Mouse (Mus musculus): ENCODE data around the gene Vps35l. TPM values are rescaled to one million over a fixed set of nuclear protein-coding genes. Genes with fewer than 3 reads are reported as not detected.
A peak's percentile ranks its signal among the peaks of the same experiment; 100 is the strongest.

Vps35l gene
- total RNA-seq (2021): 10 to 100 TPM; 71.2 to 75.3 TPM
- long read RNA-seq, experiment 1, full-length matches to known transcripts: 30 of 39 reads
- long read RNA-seq, experiment 1, partial matches to known transcripts: 2 of 39 reads
- long read RNA-seq, experiment 1, other reads (novel, unspliced or antisense): 7 of 39 reads
- long read RNA-seq, experiment 2, full-length matches to known transcripts: 129 of 172 reads
- long read RNA-seq, experiment 2, partial matches to known transcripts: 24 of 172 reads
- long read RNA-seq, experiment 2, other reads (novel, unspliced or antisense): 19 of 172 reads

DNA sequence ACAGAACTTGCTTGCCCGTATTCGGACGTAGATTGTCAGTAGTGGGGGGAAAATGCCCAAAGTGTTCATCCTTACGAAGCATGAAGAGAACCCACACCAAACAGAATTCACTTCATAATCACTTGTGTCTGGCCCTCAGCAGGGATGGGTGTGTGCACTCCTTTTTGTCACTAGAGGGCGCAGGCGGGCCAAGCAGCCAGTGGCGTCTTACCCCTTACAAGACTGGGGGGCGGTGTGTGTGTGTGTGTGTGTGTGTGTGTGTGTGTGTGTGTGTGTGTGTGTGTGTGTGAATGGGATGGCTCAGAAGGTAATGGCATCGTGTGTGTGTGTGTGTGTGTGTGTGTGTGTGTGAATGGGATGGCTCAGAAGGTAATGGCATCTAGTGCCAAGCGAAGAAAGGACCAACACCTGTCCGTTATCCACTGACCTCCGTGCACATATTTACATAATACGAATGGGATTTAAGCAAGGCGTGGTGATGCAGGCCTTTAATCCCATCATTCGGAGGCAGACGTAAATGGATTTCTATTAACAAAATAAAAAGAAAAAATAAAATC is at the start of gene Vps35l:
Gene Vps35l (plus strand): TSS at position 252 of the 557 bp plus-strand sequence.
- DNase-seq (ENCODE audit: low spot score in 2 of 2): peak; percentile 37 to 56

DNA sequence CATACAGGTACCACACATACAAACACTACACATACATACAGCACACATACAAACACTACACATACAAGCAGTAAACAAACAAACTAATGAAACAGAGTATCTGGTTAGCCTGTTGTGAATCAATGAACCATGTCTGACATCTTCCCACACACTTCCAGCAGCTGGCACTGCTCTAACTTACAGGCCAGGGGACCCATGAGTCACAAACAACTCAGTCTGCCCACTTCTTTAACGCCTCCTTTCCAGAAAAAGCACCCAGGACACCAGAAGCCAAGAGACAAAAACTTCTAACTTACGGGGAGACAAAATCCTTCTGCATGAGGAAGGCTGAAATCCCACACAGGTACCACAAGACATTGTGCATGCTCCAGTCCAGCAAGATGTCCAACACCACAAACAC is 48.7 kb upstream of the Vps35l start:
- DNase-seq (ENCODE audit: low spot score in 2 of 2): no peak

GRCm38 (mm10) chr7:118696146-118696545 is 43.9 kb upstream of the Vps35l start:
- DNase-seq (ENCODE audit: low spot score in 2 of 2): no peak

GRCm38 (mm10) chr7:118697168-118697567 is 42.9 kb upstream of the Vps35l start:
- DNase-seq (ENCODE audit: low spot score in 2 of 2): no peak

DNA sequence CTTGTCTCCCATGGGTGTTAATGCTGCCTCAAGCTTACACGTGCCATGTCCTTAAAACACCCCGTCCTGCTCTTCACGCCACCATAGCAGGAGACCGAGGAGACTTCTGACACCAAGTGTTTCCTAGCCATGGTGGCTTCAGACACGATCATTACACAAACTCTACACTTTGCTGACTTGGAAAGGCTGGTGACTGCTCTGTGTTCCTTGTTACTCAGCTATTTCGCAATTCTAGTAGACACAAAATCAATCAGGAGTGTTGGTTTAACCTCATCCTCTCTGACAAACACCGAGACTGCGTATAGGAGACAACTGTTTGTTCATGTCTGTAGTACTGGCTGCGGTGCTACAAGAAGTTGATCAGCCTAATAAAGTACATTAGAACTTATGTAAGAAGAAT is 41.1 kb upstream of the Vps35l start:
- no peak for DNase-seq (ENCODE audit: low spot score in 2 of 2)

DNA sequence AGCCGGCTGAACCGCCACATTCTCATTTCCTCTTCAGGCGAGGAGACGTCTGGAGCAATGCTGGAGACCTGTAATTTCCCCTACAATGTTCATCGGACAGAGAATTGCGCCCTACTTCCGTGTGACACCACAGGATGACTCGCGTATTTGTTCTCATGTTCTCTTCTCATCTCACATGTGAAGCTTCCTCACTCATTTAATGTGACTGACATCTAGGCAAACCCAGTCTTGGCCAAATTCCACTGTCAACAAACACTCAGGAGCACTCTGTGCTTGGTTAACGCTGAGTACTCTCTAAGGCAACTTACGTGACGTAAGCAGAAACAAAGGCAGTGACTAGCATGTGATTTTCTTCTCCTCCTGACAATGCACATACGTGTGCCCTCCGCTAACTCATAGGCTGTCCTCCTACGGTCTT is 36.9 kb upstream of the Vps35l start:
- DNase-seq (ENCODE audit: low spot score in 2 of 2): no peak

DNA sequence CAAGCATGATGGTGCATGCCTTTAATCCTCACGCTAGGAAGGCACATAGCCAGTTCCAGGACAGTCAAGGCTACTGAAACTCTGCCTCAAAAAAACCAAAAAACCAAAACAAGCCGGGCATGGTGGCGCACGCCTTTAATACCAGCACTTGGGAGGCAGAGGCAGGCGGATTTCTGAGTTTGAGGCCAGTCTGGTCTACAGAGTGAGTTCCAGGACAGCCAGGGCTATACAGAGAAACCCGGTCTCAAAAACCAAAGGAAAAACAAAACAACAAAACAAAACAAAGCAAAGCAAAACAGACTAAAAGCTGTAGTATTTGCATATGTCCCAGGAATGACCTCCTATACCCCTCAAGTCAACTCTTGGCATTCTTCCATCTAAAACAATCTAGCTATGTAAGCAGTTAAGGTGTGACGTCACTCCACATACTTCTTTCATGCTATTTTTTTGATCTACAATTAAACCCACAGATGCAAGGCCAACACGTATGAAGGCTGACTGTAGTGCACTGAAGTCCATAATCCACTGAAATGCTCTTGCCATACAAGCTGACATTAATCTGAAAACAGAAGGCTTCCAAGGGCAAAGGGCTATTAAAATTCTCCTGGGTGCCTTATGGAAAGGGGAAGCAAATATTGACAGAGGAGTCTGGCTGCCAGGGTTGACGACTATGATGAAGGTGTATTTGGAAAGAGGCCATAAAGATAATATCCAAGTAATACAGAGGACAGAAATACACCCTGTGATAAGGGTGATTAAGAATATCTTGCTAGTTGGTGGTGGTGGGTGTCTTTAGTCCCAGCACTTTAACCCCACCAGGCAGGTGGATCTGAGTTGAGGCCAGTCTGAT is 35.8 kb upstream of the Vps35l start:
- no peak for DNase-seq (ENCODE audit: low spot score in 2 of 2)

DNA sequence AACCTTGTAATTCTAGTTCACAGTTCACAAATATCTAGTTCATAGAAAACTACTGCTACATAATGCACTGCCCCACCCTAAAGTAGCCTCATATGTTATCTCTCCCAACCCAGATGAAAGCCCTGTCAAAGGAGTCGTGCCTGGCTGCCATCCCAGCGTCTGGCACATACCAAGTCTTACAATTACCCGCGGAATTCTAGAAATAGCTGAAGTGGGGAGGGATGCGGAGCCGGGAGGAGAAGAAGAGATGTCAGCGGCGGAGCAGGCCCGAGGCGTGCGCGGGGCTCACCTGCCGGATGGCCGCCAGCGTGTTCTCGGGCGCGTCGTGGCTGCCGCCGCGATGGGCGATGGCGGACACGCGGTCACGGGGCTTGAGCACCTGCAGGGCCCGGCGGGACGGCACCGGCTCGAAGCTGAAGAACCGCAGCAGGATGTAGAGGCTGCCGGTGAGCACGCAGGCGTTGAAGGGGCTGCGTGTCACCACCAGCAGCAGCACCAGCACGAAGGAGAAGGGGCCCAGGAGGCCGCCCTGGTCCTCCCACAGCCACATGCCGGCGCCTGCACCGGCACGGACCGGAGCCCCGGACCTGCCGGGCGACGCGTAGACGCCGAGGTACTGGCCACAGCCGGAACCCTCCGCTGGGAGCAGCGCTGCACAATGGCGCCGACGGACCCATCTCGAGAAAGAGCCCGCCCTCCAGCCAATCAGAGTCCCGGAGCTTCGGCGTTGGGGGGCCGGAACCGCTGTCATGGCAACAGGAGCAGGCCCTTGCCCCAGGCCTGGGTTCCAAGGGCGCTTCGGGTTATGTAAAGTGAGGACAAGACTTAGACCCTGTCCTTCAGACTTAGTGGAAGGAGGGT is 34.7 kb upstream of the Vps35l start, which contains the start of gene Gde1:
Gene Gde1 (minus strand): TSS at position 678 of the 861 bp plus-strand sequence.
- DNase-seq (ENCODE audit: low spot score in 2 of 2): peak; percentile 86 to 90

DNA sequence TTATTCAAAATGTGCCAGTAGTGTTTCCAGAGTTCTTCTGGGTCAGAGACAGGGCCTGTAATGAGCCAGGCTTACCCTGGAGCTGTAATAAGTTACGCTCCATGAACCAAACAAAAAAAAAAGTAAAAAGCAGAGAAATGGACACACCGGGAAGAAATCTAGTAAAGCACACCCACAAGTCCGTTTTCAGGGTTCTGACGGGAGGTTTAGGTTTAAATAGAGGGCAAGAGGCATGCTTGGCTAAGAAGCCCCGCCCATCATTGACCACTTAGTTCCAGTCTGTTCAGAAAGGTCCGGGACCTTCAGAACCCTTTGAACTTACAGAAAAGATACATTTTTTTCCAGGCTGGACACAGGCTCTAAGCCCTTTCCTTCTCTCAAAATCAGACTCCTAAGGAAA is 34.0 kb upstream of the Vps35l start:
- DNase-seq (ENCODE audit: low spot score in 2 of 2): no peak

GRCm38 (mm10) chr7:118706488-118706887 is 33.5 kb upstream of the Vps35l start:
- DNase-seq (ENCODE audit: low spot score in 2 of 2): no peak

- DNase-seq (ENCODE audit: low spot score in 2 of 2): no peak
These were observed 32.8 kb upstream of the Vps35l start for GRCm38 (mm10) chr7:118707216-118707615.

DNA sequence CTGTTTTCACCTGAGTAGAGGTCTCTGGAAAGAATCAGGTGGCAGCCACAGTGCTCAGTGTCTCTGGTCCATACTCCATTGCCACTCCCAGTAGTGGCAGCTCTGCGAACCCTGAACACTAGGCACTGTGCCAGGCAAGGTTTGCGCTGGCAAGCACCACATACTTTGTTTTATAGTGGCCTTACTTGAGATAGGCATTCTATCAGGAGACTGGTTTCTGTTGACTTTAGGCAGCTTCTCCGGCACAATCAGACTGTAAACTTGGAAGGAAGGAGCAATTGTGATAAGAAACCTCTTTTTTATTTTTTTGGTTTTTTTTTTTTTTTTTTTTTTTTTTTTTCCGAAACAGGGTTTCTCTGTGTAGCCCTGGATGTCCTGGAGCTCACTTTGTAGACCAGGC is 32.0 kb upstream of the Vps35l start:
- DNase-seq (ENCODE audit: low spot score in 2 of 2): no peak

GRCm38 (mm10) chr7:118710776-118711175 is 29.2 kb upstream of the Vps35l start:
- DNase-seq (ENCODE audit: low spot score in 2 of 2): no peak

GRCm38 (mm10) chr7:118712228-118713173 is 27.5 kb upstream of the Vps35l start, which contains the start of gene Ccp110:
Gene Ccp110, plus strand, starts transcription at chr7:118712552.
- DNase-seq (ENCODE audit: low spot score in 2 of 2): peak; percentile 66 to 81

DNA sequence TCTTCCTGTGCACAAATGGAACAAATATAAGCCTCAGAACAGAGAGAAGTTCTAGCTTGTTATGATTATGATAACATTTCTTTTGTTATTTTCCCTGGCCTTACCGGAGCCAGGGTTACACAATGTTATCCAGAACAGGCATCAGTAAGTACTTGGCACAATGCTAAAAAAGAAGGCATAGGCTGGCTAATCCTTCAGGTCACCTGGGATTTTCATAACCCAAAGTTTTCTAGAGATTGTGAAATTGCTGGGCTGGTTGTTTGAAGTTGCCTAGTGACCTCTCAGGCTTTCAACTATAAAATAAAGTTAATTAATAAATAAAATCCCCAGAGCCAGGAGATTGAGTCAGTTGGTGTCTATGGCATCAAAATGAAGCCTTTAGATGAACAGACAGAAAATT is 25.2 kb upstream of the Vps35l start:
- no peak for DNase-seq (ENCODE audit: low spot score in 2 of 2)

DNA sequence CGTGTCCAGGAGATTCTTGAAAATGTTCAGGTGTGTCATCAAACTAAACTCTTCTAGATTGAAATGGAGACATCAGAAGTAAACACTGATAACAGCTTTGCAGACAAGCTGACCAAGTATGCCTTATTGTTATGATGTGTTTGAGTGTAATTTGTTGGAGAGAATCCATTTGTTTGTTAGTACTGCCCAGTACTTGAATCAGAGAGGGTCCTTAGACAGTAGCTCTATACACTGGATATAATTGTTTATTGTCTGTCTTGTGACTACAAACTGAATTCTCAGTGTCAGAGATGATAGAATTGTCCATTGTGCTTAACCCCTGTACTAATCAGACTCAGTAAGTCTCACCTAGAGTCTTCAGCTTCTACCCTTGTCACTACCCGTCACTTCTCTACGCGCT is 22.0 kb upstream of the Vps35l start:
- no peak for DNase-seq (ENCODE audit: low spot score in 2 of 2)

DNA sequence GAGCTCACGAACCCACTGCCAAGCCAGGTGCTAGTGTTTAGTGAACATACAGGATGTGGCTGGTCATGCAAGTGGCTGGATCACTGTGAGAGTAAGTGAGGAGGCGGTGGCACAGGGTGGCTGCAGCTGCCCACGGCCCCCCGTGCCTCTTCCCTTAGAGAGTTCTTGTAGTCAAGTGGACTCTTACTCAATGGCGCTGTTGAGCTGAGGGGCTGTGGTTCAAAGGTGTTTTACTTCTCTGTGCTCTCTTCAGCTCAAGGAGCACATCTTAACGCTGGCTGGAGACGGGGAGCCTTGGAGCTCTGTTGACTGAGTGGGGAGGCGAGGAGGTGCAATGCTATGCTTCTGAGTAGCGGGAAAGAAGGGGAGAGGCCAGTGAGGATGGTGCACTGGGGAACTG is 16.1 kb upstream of the Vps35l start:
- no peak for DNase-seq (ENCODE audit: low spot score in 2 of 2)

DNA sequence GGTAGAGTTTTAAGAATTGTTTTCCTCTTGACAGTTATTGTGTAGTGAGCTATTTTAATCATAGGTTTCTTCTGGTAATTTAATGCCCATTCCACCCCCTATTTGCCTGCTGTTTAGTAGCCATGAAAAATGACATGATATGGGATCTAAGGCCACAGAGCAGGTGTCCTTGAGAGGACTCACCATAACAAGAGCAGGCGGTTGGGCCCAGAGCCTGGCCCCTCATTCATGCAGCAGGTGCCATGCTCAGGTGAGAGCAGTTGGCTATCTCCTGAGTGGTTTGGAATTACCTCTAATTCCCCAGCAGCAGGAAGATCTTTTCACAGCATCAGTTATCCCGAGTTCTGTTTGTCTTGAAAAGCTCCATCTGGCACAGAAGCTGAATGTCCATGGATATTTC is 14.6 kb upstream of the Vps35l start:
- no peak for DNase-seq (ENCODE audit: low spot score in 2 of 2)

DNA sequence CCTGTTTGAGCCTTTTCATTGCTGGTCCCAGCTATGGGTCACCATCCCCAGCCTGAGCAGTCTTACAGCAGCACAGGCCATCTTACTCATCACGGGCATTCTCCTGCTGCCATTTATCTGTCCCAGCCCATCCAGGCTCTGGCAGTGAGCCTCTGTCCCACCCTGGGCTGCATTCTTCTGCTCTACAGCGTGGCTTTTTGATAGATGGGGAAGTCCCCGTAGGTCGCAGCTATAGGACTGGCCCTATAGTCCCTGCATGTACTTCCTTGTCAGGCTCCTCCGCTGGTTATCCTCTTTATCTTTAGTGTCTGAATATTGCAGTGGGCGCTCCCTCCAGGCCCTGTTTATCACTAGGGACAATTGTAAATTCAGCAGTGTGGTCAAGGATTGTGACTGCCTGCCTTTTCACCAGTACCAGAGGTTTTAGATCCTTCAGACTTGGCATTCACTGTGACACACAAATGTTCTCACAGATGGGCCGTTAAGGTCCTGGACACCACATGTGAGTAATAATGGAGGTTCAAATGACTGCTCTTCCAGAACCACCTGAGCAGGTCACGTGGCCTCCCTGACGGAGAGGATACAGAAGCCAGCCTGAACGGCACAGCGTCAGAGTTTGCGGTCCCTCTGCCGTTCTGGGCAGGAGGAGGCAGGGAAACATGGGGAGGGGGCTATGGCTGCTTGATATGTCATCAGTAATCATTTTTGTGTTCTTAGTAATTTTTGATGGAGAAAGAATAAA is 11.0 kb upstream of the Vps35l start:
- no peak for DNase-seq (ENCODE audit: low spot score in 2 of 2)

Measured in adrenal gland, postnatal 4 days (tissue).